Mouse (Mus musculus) spleen, adult 2 months (tissue): ENCODE measurements around the gene Pnpla2. TPM values are rescaled to one million over a fixed set of nuclear protein-coding genes. Genes with fewer than 3 reads are reported as not detected.

Source experiments
- DNase-seq, 2 experiments: peaks; one replicate each; pipeline versions ENCODE4 v3.0.0 to v3.0.0-alpha.2; 2012 to 2021; ENCODE audit warnings: low spot score in 2 of 2, low read depth in 1 of 2
- H3K27ac ChIP-seq: fragments of 200-500 bp; 2 replicates; pipeline ENCODE4 v1.5.1; 2012; ENCODE audit warnings: low read length, inconsistent platforms; ENCODE audit not compliant: insufficient read depth
- H3K27me3 ChIP-seq: fragments of 200-500 bp; 2 replicates; pipeline ENCODE4 v1.6.1; 2012; ENCODE audit warnings: mild to moderate bottlenecking, moderate library complexity, low read length, inconsistent platforms; ENCODE audit not compliant: control insufficient read depth, insufficient read depth
- H3K36me3 ChIP-seq: fragments of 200-500 bp; 2 replicates; pipeline ENCODE4 v1.6.1; 2012; ENCODE audit warnings: mild to moderate bottlenecking, low read length, inconsistent platforms; ENCODE audit not compliant: control insufficient read depth, insufficient read depth
- H3K4me1 ChIP-seq: fragments of 200-500 bp; 2 replicates; pipeline ENCODE4 v1.6.1; 2011; ENCODE audit warnings: inconsistent platforms; ENCODE audit not compliant: control insufficient read depth, insufficient read depth, insufficient read length
- H3K4me3 ChIP-seq: fragments of 200-500 bp; 2 replicates; pipeline ENCODE4 v1.5.1; 2011; ENCODE audit warnings: mild to moderate bottlenecking, inconsistent platforms; ENCODE audit not compliant: insufficient read depth, insufficient read length; ENCODE audit errors: extremely low read depth
- CTCF ChIP-seq: fragments of 200-500 bp; IDR thresholded peaks from 2 replicates; pipeline ENCODE4 v1.5.1; 2011; ENCODE audit warnings: mild to moderate bottlenecking, inconsistent platforms; ENCODE audit not compliant: insufficient read depth, insufficient read length, insufficient replicate concordance; ENCODE audit errors: extremely low read depth
- POLR2A ChIP-seq: fragments of 200-500 bp; IDR thresholded peaks from 2 replicates; pipeline ENCODE4 v1.6.1; 2011; ENCODE audit warnings: low read depth, low read length, inconsistent platforms
- whole genome bisulfite sequencing: fragments of 180-500 bp; shearing (Covaris S2); methylation state at CpG from one replicate; pipeline ENCODE4 v1.1.7; 2018; 5-methylcytosine and 5-hydroxymethylcytosine counted together
- polyA plus RNA-seq: library from polyadenylated mRNA; depleted of rRNA; stranded (reverse); fragments of >200 nt; gene quantifications from 2 replicates; pipeline ENCODE4 v1.2.3, GENCODE M21; 2012

The Pnpla2 gene
- polyA plus RNA-seq, 1 experiment, result 87.3 TPM

DNA sequence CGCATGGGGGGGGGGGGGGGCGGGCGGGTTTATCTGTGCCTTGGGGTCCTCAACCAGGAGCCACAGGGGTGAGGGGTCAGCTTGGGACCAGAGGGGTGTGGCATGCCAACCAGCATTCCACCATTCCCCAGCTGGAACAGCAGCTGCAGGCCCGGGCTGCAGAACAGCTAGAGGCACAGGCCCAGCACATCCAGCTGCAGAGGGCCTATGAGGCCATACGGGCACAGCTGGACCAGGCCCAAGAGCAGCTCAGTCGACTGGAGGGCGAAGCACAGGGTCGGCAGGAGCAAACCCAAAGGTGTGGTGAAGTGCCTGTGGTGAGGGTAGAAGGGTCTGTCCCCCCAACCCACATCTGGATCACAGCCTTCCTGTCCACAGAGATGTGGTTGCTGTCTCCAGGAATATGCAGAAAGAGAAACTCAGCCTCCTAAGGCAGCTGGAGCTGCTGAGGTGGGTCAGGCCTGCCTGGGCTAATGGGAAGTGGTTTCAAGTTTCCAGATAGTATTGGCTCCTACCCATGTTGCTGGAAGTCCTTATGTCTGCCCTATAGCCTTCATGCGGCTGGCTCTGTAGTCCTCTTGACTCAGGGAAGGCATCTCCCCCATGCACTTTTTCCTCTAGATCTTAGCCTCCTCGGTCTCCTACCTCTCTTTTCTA is 10.5 kb downstream of the Pnpla2 start:
- 51% methylated on average over 8 of the region's 10 CpGs for WGBS
- H3K27ac ChIP-seq, result no peak overlapping the region; the same call in 1 of the 2 replicates
- TF ChIP-seq CTCF (no peak), POLR2A (no peak)

DNA sequence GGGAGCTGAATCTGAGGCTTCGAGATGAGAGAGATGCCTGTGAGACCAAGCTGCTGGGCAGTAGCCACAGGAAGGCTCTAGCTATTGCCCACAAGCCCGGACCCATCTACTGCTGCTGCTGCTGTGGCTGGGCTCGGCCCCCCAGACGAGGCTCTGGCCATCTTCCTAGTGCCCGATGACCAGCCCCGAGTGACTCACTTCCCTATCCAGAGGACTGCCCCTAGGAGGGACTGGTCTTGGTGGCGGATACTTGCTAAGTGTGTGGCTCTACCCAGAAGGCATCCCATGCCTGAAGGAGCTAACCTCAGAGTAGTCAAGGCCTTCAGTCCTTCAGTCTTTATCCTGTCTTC is 11.0 kb downstream of the Pnpla2 start:
- H3K27ac ChIP-seq, result no peak overlapping the region; the same call in 1 of the 2 replicates
- DNase-seq, result no peak
- TF ChIP-seq POLR2A (no peak), CTCF (no peak)
- peaks cover 23% of the 10 kb centered on the region for H3K4me1 ChIP-seq
- peaks cover 6% of the 10 kb centered on the region for H3K36me3 ChIP-seq
- 81% methylated on average over 7 of the region's 7 CpGs for WGBS
- H3K4me3 ChIP-seq, result no peak overlapping the region
- peaks cover 5% of the 10 kb centered on the region for H3K27me3 ChIP-seq

More for the DNA sequence above, 10.5 kb downstream of the Pnpla2 start:
- Histone ChIP-seq H3K36me3 (peaks cover 5% of the 10 kb centered on the region), H3K4me3 (no peak overlapping the region), H3K4me1 (peaks cover 23% of the 10 kb centered on the region), H3K27me3 (peaks cover 5% of the 10 kb centered on the region)
- DNase-seq, result no peak

DNA sequence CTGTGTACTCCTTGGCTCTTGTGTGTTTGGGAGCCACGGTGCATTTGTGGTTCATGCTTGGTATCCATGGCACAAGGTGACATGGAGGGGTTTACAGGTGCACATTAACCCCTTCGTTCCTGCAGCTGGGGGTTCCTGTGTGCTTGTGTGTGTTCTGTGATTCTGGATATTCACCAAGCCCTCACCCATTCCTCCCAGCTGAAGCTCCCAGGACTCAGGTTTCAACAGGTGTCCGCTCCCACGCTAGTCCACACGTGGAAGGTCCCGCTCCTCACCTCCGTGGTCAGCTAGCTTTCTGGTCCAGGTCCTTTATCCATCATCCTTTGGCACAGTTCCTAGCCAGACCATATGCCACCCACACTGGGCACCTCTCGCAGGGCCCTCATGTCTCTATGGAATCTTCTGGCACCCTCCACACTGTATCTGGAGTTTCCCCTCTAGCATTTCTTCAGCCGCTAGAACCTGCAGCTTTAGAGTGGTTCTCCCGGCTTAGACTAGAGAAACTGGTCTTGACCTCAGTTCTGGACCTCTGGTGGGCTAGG is 11.7 kb downstream of the Pnpla2 start:
- WGBS, result 74% methylated on average over 10 of the region's 10 CpGs
- DNase-seq, result no peak
- peaks cover 4% of the 10 kb centered on the region for H3K27me3 ChIP-seq
- no peak overlapping the region; the same call in 1 of the 2 replicates for H3K4me3 ChIP-seq
- H3K4me1 ChIP-seq, result peaks cover 23% of the 10 kb centered on the region
- H3K36me3 ChIP-seq, result peaks cover 9% of the 10 kb centered on the region
- no peak for TF ChIP-seq CTCF
- TF ChIP-seq POLR2A, result no peak
- no peak overlapping the region for H3K27ac ChIP-seq

DNA sequence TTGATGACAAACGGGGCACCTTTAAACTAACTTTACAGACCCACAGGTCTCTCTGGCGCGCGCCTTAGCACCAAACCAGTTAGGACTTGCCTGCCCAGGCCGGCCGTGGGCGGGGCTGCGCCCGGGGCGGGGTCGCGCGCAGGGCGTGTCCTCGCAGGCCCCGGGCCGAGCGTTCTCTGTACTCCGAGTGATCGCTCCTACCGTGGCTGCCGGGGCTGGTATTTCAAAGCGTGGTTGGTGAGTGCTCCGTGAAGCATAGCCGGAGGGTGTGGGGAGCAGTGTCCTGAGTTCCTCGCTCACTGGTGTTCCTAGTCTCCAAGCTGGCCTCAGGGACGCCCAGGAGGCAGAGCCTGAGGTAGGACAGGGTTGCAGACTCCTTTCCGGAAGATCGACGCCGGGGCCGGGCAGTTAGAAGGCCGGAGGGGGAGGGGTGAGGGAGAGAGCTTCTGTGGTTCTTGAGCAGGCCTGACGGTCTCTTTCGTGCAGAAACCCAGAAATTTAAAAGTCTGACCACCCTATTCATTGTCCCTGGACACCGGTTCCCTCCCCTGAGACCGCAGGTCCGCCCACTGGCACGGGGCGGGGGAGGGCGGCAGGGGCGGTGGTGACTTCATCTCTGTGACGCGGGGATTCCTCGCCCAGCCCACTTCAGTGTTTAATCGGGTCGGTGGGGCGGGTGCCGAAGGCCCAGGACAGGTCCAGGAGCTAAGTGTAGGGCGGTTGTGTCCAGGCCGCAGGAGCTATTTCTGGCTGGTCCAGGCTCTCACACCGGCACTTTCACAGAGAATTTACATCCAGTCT is 12.4 kb downstream of the Pnpla2 start, which contains the start of gene Cd151:
Cd151 (plus strand) TSS at position 163 of the 801 bp plus-strand sequence.
- peaks cover 12% of the 10 kb centered on the region for H3K36me3 ChIP-seq
- peak within 1 kb of the TSS; percentile 92 for H3K4me3 ChIP-seq
- WGBS, result under 1% methylated on average over 52 of the region's 52 CpGs
- peaks cover 20% of the 10 kb centered on the region for H3K4me1 ChIP-seq
- TF ChIP-seq CTCF (no peak), POLR2A (no peak)
- peak within 1 kb of the TSS; percentile 65 for H3K27ac ChIP-seq
- H3K27me3 ChIP-seq, result no peaks in the 10 kb centered on the region; the same call in none of the 2 replicates
- peak; percentile 46 to 80 for DNase-seq

DNA sequence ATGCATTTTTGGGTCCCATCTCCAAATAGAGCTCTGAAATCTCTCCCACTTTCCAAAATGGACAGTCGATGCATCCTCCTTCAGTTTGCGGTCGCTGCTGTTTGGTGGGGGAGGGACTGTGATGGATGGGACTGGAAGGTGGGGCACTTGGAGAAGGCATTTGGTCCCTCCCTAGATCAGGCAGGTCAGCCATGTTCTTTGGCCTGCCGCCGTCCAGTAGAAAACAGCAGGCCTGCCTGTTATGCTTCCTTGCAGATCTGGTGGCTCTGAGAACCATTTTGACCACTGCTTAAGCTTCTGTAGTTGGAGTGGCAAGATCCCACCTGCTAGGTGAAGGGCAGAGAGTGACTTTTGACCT is 13.1 kb downstream of the Pnpla2 start:
- Histone ChIP-seq H3K27ac (peak overlapping the region; percentile 48), H3K36me3 (peaks cover 12% of the 10 kb centered on the region), H3K27me3 (no peaks in the 10 kb centered on the region; the same call in 1 of the 2 replicates), H3K4me1 (peaks cover 20% of the 10 kb centered on the region), H3K4me3 (peak overlapping the region; percentile 92)
- DNase-seq, result no peak
- 44% methylated on average over 5 of the region's 5 CpGs for WGBS
- TF ChIP-seq POLR2A (no peak), CTCF (no peak)

DNA sequence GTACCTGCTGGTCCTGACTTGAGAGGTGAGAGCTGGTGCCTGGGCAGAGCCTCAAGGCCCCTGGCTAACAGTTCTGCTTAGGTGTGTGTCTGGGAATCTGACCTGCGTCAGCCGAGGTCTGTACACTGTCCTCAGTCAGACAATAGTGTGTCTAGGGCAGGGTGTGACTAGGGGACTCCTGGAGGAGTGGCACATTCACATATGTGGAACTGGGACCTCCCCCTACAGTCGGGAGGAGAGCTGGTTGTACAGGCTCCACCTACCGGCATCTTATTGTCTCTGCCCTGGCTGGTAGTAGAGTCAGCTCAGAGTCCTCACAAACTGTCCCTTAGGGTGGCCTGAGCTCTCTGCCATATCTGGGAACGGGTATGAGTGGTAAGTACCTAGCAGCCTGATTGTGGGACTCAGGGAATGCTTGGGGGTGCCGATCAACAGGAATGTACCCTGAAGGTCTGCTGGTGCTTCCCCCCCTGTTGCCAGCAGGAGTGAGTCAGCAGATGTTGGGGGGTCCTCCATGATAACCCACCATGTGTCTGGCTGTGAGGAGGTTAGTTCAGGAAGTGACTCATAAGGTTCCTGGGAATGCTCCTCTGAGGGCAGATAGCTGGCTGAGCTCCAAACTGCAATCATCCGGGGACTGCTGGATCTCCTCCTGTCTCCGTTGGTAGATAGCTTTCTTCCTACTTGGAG is 13.7 kb downstream of the Pnpla2 start:
- H3K4me3 ChIP-seq, result peak overlapping the region; percentile 92; the same call in 1 of the 2 replicates
- H3K4me1 ChIP-seq, result peaks cover 20% of the 10 kb centered on the region
- peak overlapping the region; percentile 48 for H3K27ac ChIP-seq
- DNase-seq, result peak in 1 of 2 experiments; percentile 51
- WGBS, result 12% methylated on average over 8 of the region's 8 CpGs
- H3K36me3 ChIP-seq, result peaks cover 12% of the 10 kb centered on the region
- TF ChIP-seq POLR2A (no peak), CTCF (peak; percentile 27; the same call in 1 of the 2 replicates)
- no peaks in the 10 kb centered on the region; the same call in 1 of the 2 replicates for H3K27me3 ChIP-seq
